Mouse (Mus musculus): ENCODE results near the gene Iah1.

- TF ChIP-seq CTCF (IDR thresholded peaks at IDR 0.05; ENCODE audit: extremely low read depth, insufficient read length, insufficient replicate concordance, low read depth, low read length) (no peak), POLR2A (IDR thresholded peaks at IDR 0.05; ENCODE audit: low read depth, low read length) (no peak)
Measured at GRCm38 (mm10) chr12:21305741-21306140, 10.4 kb upstream of the Iah1 start.

All from small intestine, adult 2 months (tissue).